ENCODE assay signal across 33 mouse cellular contexts in genomic region chr12:24715268-24715896, GRCm38 (mm10). TPM values are rescaled to one million over a fixed set of nuclear protein-coding genes. Genes with fewer than 3 reads are reported as not detected.
A peak's percentile ranks its signal among the peaks of the same experiment; 100 is the strongest.
DNase-seq lines count a peak whose midpoint lies in the region; ATAC-seq and TF ChIP-seq lines count a peak whose summit lies in the region.
"Had no signal": no experiment of that assay in that cellular context is flagged by ENCODE, and none has a peak within 500 bp of the region (broad histone marks: within the 10 kb centered on the region; RNA-seq: fewer than 3 reads in every experiment).

No protein-coding gene starts in this region.

- no peak overlapping the region for H3K4me3 ChIP-seq in stomach, embryonic 15.5 days (replicated peaks)
- no peak overlapping the region for H3K4me3 ChIP-seq in stomach, postnatal 0 days (ENCODE audit: low read depth, low read length)
- H3K4me3 ChIP-seq in liver, embryonic 14.5 days (ENCODE audit: insufficient read depth in 1 of 2, low read depth in 2 of 2, low read length in 2 of 2) = peak overlapping the region in 1 of 2 experiments; percentile 14; a peak in 2 of 4 replicates
- H3K4me3 ChIP-seq: embryonic facial prominence, embryonic 13.5 days; erythroblast, embryonic 14.5 days; forebrain, embryonic 12.5 days; hindbrain, embryonic 13.5 days; limb, embryonic 13.5 days; lung, embryonic 15.5 days; midbrain, embryonic 13.5 days had no signal

- DNase-seq in stomach, postnatal 0 days (ENCODE audit: low spot score) = no peak
- DNase-seq in liver, embryonic 14.5 days (ENCODE audit: low read depth in 3 of 3, low spot score in 3 of 3) = peak in 1 of 3 experiments; percentile 74
- no peak for DNase-seq in retina, embryonic 14.5 days (ENCODE audit: low spot score)
- DNase-seq in urinary bladder, postnatal 10 days (ENCODE audit: low spot score) = no peak
- DNase-seq in thymus, adult 18-20 months = no peak
- DNase-seq: adrenal gland, postnatal 25 days; cerebellum, adult 11-12 months; cerebellum, adult 9-11 months; gastrocnemius, postnatal 25 days; heart, adult 11 months; heart, postnatal 4 days; kidney, adult 8-10 months; retina, postnatal 1 day; right cerebral cortex, postnatal 25 days; spleen, adult 18-20 months; thymus, postnatal 4 days had no signal

- H3K36me3 ChIP-seq in stomach, embryonic 15.5 days = peaks cover 15% of the 10 kb centered on the region; the same call in 1 of the 2 replicates
- peaks cover 3% of the 10 kb centered on the region; the same call in 1 of the 2 replicates for H3K36me3 ChIP-seq in stomach, postnatal 0 days (ENCODE audit: control insufficient read depth, insufficient read depth, low read length)
- H3K36me3 ChIP-seq in liver, embryonic 14.5 days (replicated peaks; ENCODE audit: control insufficient read depth, insufficient read depth, low read depth) = peaks cover 47% of the 10 kb centered on the region

- 0 out of 2 replicates have a peak overlapping the region, but pooled peaks have one; percentile 0 for H3K27ac ChIP-seq in stomach, embryonic 15.5 days
- no peak overlapping the region for H3K27ac ChIP-seq in stomach, postnatal 0 days (replicated peaks)
- peak overlapping the region; percentile 79 for H3K27ac ChIP-seq in liver, embryonic 14.5 days
- H3K27ac ChIP-seq: embryonic facial prominence, embryonic 13.5 days; forebrain, embryonic 12.5 days; hindbrain, embryonic 13.5 days; kidney, postnatal 0 days; limb, embryonic 13.5 days; lung, embryonic 15.5 days; midbrain, embryonic 13.5 days had no signal

- H3K4me2 ChIP-seq in stomach, embryonic 15.5 days = no peak overlapping the region
- no peak overlapping the region for H3K4me2 ChIP-seq in stomach, postnatal 0 days (replicated peaks; ENCODE audit: low read depth)
- peak overlapping the region; percentile 47 for H3K4me2 ChIP-seq in liver, embryonic 14.5 days (ENCODE audit: low read depth)
- H3K4me2 ChIP-seq: embryonic facial prominence, embryonic 13.5 days; forebrain, embryonic 12.5 days; heart, embryonic 11.5 days; hindbrain, embryonic 13.5 days; limb, embryonic 13.5 days; lung, embryonic 15.5 days; midbrain, embryonic 13.5 days had no signal

- WGBS in stomach, embryonic 15.5 days = 60% methylated on average over 2 of the region's 2 CpGs
- 80% methylated on average over 2 of the region's 2 CpGs for WGBS in stomach, postnatal 0 days
- WGBS in liver, embryonic 14.5 days (ENCODE audit: insufficient replicate concordance) = 38% methylated on average over 2 of the region's 2 CpGs

- H3K27me3 ChIP-seq in stomach, embryonic 15.5 days (replicated peaks) = no peaks in the 10 kb centered on the region
- H3K27me3 ChIP-seq in stomach, postnatal 0 days (ENCODE audit: control insufficient read depth, insufficient read depth, low read length) = no peaks in the 10 kb centered on the region
- no peaks in the 10 kb centered on the region for H3K27me3 ChIP-seq in liver, embryonic 14.5 days (ENCODE audit: control insufficient read depth, insufficient read depth, low read length)
- H3K27me3 ChIP-seq: embryonic facial prominence, embryonic 13.5 days; forebrain, embryonic 12.5 days; hindbrain, embryonic 13.5 days; limb, embryonic 13.5 days; lung, embryonic 15.5 days; midbrain, embryonic 13.5 days; Patski had no signal

- ATAC-seq in stomach, embryonic 15.5 days (ENCODE audit: insufficient read depth, low FRiP score, low read depth) = peak; percentile 70
- ATAC-seq in stomach, postnatal 0 days (ENCODE audit: low FRiP score, low TSS enrichment) = no peak
- peak; percentile 78 for ATAC-seq in erythroid progenitor cell, adult 5-6 weeks (replicated peaks; ENCODE audit: low FRiP score, poor library complexity, severe bottlenecking)
- peak; percentile 87 for ATAC-seq in liver, embryonic 14.5 days (ENCODE audit: insufficient read depth)
- ATAC-seq in megakaryocyte-erythroid progenitor cell, adult 5-6 weeks (replicated peaks; ENCODE audit: low FRiP score, low TSS enrichment, poor library complexity, severe bottlenecking) = peak; percentile 90
- ATAC-seq: intestine, embryonic 16.5 days; midbrain, embryonic 13.5 days; Patski had no signal

- H3K9me3 ChIP-seq in stomach, embryonic 15.5 days = no peaks in the 10 kb centered on the region
- no peaks in the 10 kb centered on the region for H3K9me3 ChIP-seq in stomach, postnatal 0 days (ENCODE audit: control insufficient read depth, low read length)
- no peaks in the 10 kb centered on the region for H3K9me3 ChIP-seq in liver, embryonic 14.5 days (ENCODE audit: control insufficient read depth, low read length)
- H3K9me3 ChIP-seq: embryonic facial prominence, embryonic 13.5 days; forebrain, embryonic 12.5 days; hindbrain, embryonic 13.5 days; limb, embryonic 13.5 days; lung, embryonic 15.5 days; midbrain, embryonic 13.5 days had no signal

- H3K9ac ChIP-seq in stomach, embryonic 15.5 days = no peak overlapping the region
- H3K9ac ChIP-seq in stomach, postnatal 0 days (ENCODE audit: low read length) = no peak overlapping the region
- H3K9ac ChIP-seq in liver, embryonic 14.5 days (replicated peaks) = peak overlapping the region; percentile 38; the same call in 1 of the 2 replicates
- H3K9ac ChIP-seq: forebrain, embryonic 12.5 days; hindbrain, embryonic 13.5 days; limb, embryonic 13.5 days; lung, embryonic 15.5 days; midbrain, embryonic 13.5 days had no signal

- no peak for TF ChIP-seq CTCF in stomach, postnatal 0 days (IDR thresholded peaks at IDR 0.05; ENCODE audit: low read depth)
- no peak for TF ChIP-seq CTCF in liver, embryonic 14.5 days (IDR thresholded peaks at IDR 0.05; ENCODE audit: low read depth)

- H3K4me1 ChIP-seq in stomach, embryonic 15.5 days = peaks cover 6% of the 10 kb centered on the region
- no peaks in the 10 kb centered on the region for H3K4me1 ChIP-seq in stomach, postnatal 0 days (replicated peaks; ENCODE audit: control insufficient read depth, insufficient read depth)
- peaks cover 34 to 46% of the 10 kb centered on the region in 2 experiments for H3K4me1 ChIP-seq in liver, embryonic 14.5 days (replicated peaks; ENCODE audit: control insufficient read depth in 2 of 2, insufficient read depth in 2 of 2, low read length in 1 of 2)

- no peak for TF ChIP-seq EP300 in stomach, postnatal 0 days (optimal IDR thresholded peaks at IDR 0.05)
- peak; percentile 96 for TF ChIP-seq EP300 in liver, embryonic 14.5 days (IDR thresholded peaks at IDR 0.05; ENCODE audit: low read depth)

RNA-seq across cellular contexts. Expression of gene Rrm2, which starts 7.3 kb away (rescaled TPM):
- polyA plus RNA-seq in stomach, embryonic 15.5 days (2015; fragmentation: Nextera tagmentation; extraction: Ambion mirVana) = 172 and 175 TPM in 2 replicates
- polyA plus RNA-seq in stomach, postnatal 0 days (2015; fragmentation: Nextera tagmentation; extraction: Ambion mirVana) = 38.0 and 41.2 TPM in 2 replicates
- total RNA-seq in erythroid progenitor cell, adult 5-6 weeks (2015; ENCODE audit: low replicate concordance) = 647 and 687 TPM in 2 replicates
- 662 and 846 TPM in 2 replicates for total RNA-seq in erythroid progenitor cell, adult 5-6 weeks (2017; ENCODE audit: low replicate concordance)
- polyA plus RNA-seq in liver, embryonic 14.5 days (2012; rRNA removed) = 87.7 and 139 TPM in 2 replicates
- 388 and 401 TPM in 2 replicates for polyA plus RNA-seq in liver, embryonic 14.5 days (2014; fragmentation: Nextera tagmentation; extraction: Ambion mirVana)
- 188 and 245 TPM in 2 replicates for total RNA-seq in megakaryocyte-erythroid progenitor cell, adult 5-6 weeks (2014; fragmentation: Nextera tagmentation)
- total RNA-seq in megakaryocyte-erythroid progenitor cell, adult 5-6 weeks (2017) = 98.3 and 173 TPM in 2 replicates

RNA-seq across cellular contexts. Expression of gene Cys1, which starts 33.8 kb away (rescaled TPM):
- 2.4 and 3.0 TPM in 2 replicates for polyA plus RNA-seq in stomach, embryonic 15.5 days (2015; fragmentation: Nextera tagmentation; extraction: Ambion mirVana)
- polyA plus RNA-seq in stomach, postnatal 0 days (2015; fragmentation: Nextera tagmentation; extraction: Ambion mirVana) = 1.4 and 1.9 TPM in 2 replicates
- not detected in 2 replicates for total RNA-seq in erythroid progenitor cell, adult 5-6 weeks (2015; ENCODE audit: low replicate concordance)
- total RNA-seq in erythroid progenitor cell, adult 5-6 weeks (2017; ENCODE audit: low replicate concordance) = 0.39 TPM in 1 of 2 replicates, not detected in the other
- polyA plus RNA-seq in liver, embryonic 14.5 days (2012; rRNA removed) = 0.74 and 1.2 TPM in 2 replicates
- 0.28 and 0.40 TPM in 2 replicates for polyA plus RNA-seq in liver, embryonic 14.5 days (2014; fragmentation: Nextera tagmentation; extraction: Ambion mirVana)
- not detected in 2 replicates for total RNA-seq in megakaryocyte-erythroid progenitor cell, adult 5-6 weeks (2014; fragmentation: Nextera tagmentation)
- not detected in 2 replicates for total RNA-seq in megakaryocyte-erythroid progenitor cell, adult 5-6 weeks (2017)
- total RNA-seq: megakaryocyte, adult 5-6 weeks; MEL; monocyte, adult 5-6 weeks had no signal
- polyA plus RNA-seq: erythroblast, embryonic 14.5 days had no signal
